Mouse (Mus musculus): Measurements from ENCODE around the gene Hist1h3c.

- TF ChIP-seq CTCF (IDR thresholded peaks at IDR 0.05; ENCODE audit: control insufficient read depth, insufficient read depth, insufficient replicate concordance, low read depth, low read length) (no peak), POLR2A (IDR thresholded peaks at IDR 0.05; ENCODE audit: control insufficient read depth, low read depth, low read length) (no peak)
Measured at GRCm38 (mm10) chr13:23697491-23698299, 47.7 kb downstream of the Hist1h3c start.

All from testis, adult 2 months (tissue).